Comparison of ENCODE assay signal across 8 mouse cellular contexts in genomic region chr10:99265011-99265694, GRCm38 (mm10). TPM values are rescaled to one million over a fixed set of nuclear protein-coding genes. Genes with fewer than 3 reads are reported as not detected.
DNase-seq lines count a peak whose midpoint lies in the region; ATAC-seq lines count a peak whose summit lies in the region.

No protein-coding gene starts in this region.

- ATAC-seq in forebrain, embryonic 13.5 days: no peak
- ATAC-seq in intestine, embryonic 15.5 days: no peak
- no peak for ATAC-seq in lung, embryonic 15.5 days (ENCODE audit: borderline replicate concordance, extremely low read depth, low FRiP score, low TSS enrichment)

- peak overlapping the region; percentile 66; the same call in 1 of the 2 replicates for H3K27ac ChIP-seq in forebrain, embryonic 13.5 days
- peak overlapping the region; percentile 98; the same call in 1 of the 2 replicates for H3K27ac ChIP-seq in intestine, embryonic 15.5 days
- H3K27ac ChIP-seq in lung, embryonic 15.5 days: peak overlapping the region; percentile 97

- peak overlapping the region; percentile 70 for H3K9ac ChIP-seq in forebrain, embryonic 13.5 days
- H3K9ac ChIP-seq in intestine, embryonic 15.5 days: peak overlapping the region; percentile 61
- peak overlapping the region; percentile 94 for H3K9ac ChIP-seq in lung, embryonic 15.5 days

- peaks cover 70% of the 10 kb centered on the region for H3K4me1 ChIP-seq in forebrain, embryonic 13.5 days
- peaks cover 15% of the 10 kb centered on the region; the same call in 1 of the 2 replicates for H3K4me1 ChIP-seq in intestine, embryonic 15.5 days (replicated peaks)
- H3K4me1 ChIP-seq in lung, embryonic 15.5 days: peaks cover 48% of the 10 kb centered on the region

- DNase-seq in adrenal gland, adult 2 months: peak; percentile 55
- no peak for DNase-seq in adrenal gland, adult 18-20 months (ENCODE audit: low spot score in 2 of 2)
- peak; percentile 76 for DNase-seq in ES-CJ7 (ENCODE audit: low read depth, low spot score)
- DNase-seq in retina, postnatal 1 day: peak; percentile 84
- DNase-seq in adipocyte (ENCODE audit: low spot score): no peak

- H3K9me3 ChIP-seq in forebrain, embryonic 13.5 days (replicated peaks): no peaks in the 10 kb centered on the region
- H3K9me3 ChIP-seq in intestine, embryonic 15.5 days: no peaks in the 10 kb centered on the region
- H3K9me3 ChIP-seq in lung, embryonic 15.5 days: no peaks in the 10 kb centered on the region

- H3K4me2 ChIP-seq in forebrain, embryonic 13.5 days: peak overlapping the region; percentile 87
- H3K4me2 ChIP-seq in intestine, embryonic 15.5 days (replicated peaks): peak overlapping the region; percentile 89
- peak overlapping the region; percentile 81 for H3K4me2 ChIP-seq in lung, embryonic 15.5 days

- 2% methylated on average over 7 of the region's 7 CpGs for WGBS in forebrain, embryonic 13.5 days
- 22% methylated on average over 7 of the region's 7 CpGs for WGBS in intestine, embryonic 15.5 days
- WGBS in lung, embryonic 15.5 days: 3% methylated on average over 7 of the region's 7 CpGs

- H3K27me3 ChIP-seq in forebrain, embryonic 13.5 days: peaks cover 38% of the 10 kb centered on the region
- no peaks in the 10 kb centered on the region for H3K27me3 ChIP-seq in intestine, embryonic 15.5 days (replicated peaks)
- no peaks in the 10 kb centered on the region for H3K27me3 ChIP-seq in lung, embryonic 15.5 days

- peak overlapping the region; percentile 65 for H3K4me3 ChIP-seq in forebrain, embryonic 13.5 days
- peak overlapping the region; percentile 70 for H3K4me3 ChIP-seq in intestine, embryonic 15.5 days (replicated peaks)
- H3K4me3 ChIP-seq in lung, embryonic 15.5 days: peak overlapping the region; percentile 83

- no peaks in the 10 kb centered on the region for H3K36me3 ChIP-seq in forebrain, embryonic 13.5 days (ENCODE audit: poor library complexity, severe bottlenecking)
- no peaks in the 10 kb centered on the region for H3K36me3 ChIP-seq in intestine, embryonic 15.5 days
- no peaks in the 10 kb centered on the region; the same call in 1 of the 2 replicates for H3K36me3 ChIP-seq in lung, embryonic 15.5 days

RNA-seq across cellular contexts. Expression of gene Dusp6, which starts 2.1 kb away (rescaled TPM):
- 100 to 1,000 TPM in 1 of 2 experiments, 10 to 100 TPM in 1; 70.4 to 146 TPM for total RNA-seq in adrenal gland, adult 2 months (2021)
- polyA plus RNA-seq in adrenal gland, adult 2 months (2012; rRNA removed): 105 TPM in 2 replicates
- total RNA-seq in adrenal gland, adult 18-20 months (2021): 100 to 1,000 TPM; 102 to 235 TPM
- 24.9 and 26.8 TPM in 2 replicates for polyA plus RNA-seq in forebrain, embryonic 13.5 days (2015; fragmentation: Nextera tagmentation; extraction: Ambion mirVana)
- polyA plus RNA-seq in intestine, embryonic 15.5 days (2015; fragmentation: Nextera tagmentation; extraction: Ambion mirVana): 33.5 and 38.1 TPM in 2 replicates
- 72.1 and 73.6 TPM in 2 replicates for polyA plus RNA-seq in lung, embryonic 15.5 days (2015; fragmentation: Nextera tagmentation; extraction: Ambion mirVana)

Comparison
In these comparisons a context has a peak if more than half of its experiments do, and no peak if none do; other contexts are left out.
1. DNase-seq: peak in adrenal gland, adult 2 months (single experiment), ES-CJ7 (single experiment) and retina, postnatal 1 day (single experiment); none in adrenal gland, adult 18-20 months (0 of 2) and adipocyte (single experiment).
2. Peak in every context shown above with its lines, with median percentiles within 50 percentile points of each other: H3K27ac ChIP-seq, H3K4me2 ChIP-seq, H3K4me3 ChIP-seq and H3K9ac ChIP-seq.